21 mouse cellular contexts compared by ENCODE assay signal in the genomic region with DNA sequence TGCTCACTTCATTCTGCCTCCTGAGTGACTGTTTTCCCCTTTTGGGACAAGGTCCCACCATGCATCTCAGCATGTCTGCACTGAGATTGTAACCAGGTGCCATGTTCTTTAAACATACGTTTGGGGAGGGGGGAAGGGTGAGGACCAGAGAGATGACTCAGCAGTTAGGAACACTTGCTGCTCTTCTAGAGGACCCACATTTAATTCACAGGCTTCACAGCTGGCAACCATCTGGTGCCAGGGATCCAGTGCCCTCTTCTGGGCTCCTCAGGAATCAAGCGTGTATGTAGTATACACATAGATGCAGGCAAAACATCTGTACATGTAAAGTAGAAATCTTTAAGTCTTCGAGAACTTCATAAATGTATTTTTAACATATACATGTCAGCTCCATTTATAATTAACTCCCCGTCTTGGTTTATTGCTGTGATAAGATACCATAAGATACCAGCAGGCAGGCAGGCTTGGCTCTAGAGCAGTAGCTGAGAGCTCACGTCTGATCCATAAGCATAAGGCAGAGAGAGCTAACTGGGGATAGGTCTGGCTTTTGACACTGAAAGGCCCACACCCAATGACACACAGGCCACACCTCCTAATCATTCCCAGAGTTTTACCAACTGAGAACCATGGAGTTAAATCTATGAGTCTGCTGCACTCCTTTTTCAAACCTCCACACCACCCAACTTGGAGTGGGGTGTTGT. TPM values are rescaled to one million over a fixed set of nuclear protein-coding genes. Genes with fewer than 3 reads are reported as not detected.
A peak's percentile ranks its signal among the peaks of the same experiment; 100 is the strongest.
DNase-seq lines count a peak whose midpoint lies in the region; ATAC-seq and TF ChIP-seq lines count a peak whose summit lies in the region.
"Had no signal": no experiment of that assay in that cellular context is flagged by ENCODE, and none has a peak within 500 bp of the region (broad histone marks: within the 10 kb centered on the region; RNA-seq: fewer than 3 reads in every experiment).

No protein-coding gene starts in this region.

- 90% methylated on average over 5 of the region's 5 CpGs for WGBS in forebrain, embryonic 14.5 days
- 94% methylated on average over 5 of the region's 5 CpGs for WGBS in forebrain, embryonic 16.5 days
- WGBS in lung, postnatal 0 days, result 82% methylated on average over 5 of the region's 5 CpGs
- WGBS in intestine, postnatal 0 days, result 54% methylated on average over 5 of the region's 5 CpGs

- H3K36me3 ChIP-seq in forebrain, embryonic 14.5 days (ENCODE audit: control insufficient read depth, insufficient read depth, low read length), result peaks cover 81% of the 10 kb centered on the region
- peaks cover 31% of the 10 kb centered on the region for H3K36me3 ChIP-seq in forebrain, embryonic 16.5 days (ENCODE audit: control insufficient read depth, insufficient read depth)
- H3K36me3 ChIP-seq in lung, postnatal 0 days (ENCODE audit: insufficient read depth, low read length), result peaks cover 18% of the 10 kb centered on the region
- peaks cover 36% of the 10 kb centered on the region for H3K36me3 ChIP-seq in intestine, postnatal 0 days (ENCODE audit: control insufficient read depth, insufficient read depth)

- no peak overlapping the region for H3K4me3 ChIP-seq in forebrain, embryonic 14.5 days (ENCODE audit: low read depth, low read length)
- no peak overlapping the region for H3K4me3 ChIP-seq in forebrain, embryonic 16.5 days (replicated peaks; ENCODE audit: low read length)
- H3K4me3 ChIP-seq in lung, postnatal 0 days (ENCODE audit: low read depth, low read length), result no peak overlapping the region
- H3K4me3 ChIP-seq in intestine, postnatal 0 days (ENCODE audit: low read depth, low read length), result no peak overlapping the region
- H3K4me3 ChIP-seq: embryonic facial prominence, embryonic 13.5 days; forebrain, embryonic 10.5 days; gastrocnemius, adult 2 months had no signal

- no peaks in the 10 kb centered on the region for H3K27me3 ChIP-seq in forebrain, embryonic 14.5 days (replicated peaks; ENCODE audit: control insufficient read depth, insufficient read depth, low read length)
- no peaks in the 10 kb centered on the region for H3K27me3 ChIP-seq in forebrain, embryonic 16.5 days (replicated peaks; ENCODE audit: control insufficient read depth, insufficient read depth, low read length)
- H3K27me3 ChIP-seq in lung, postnatal 0 days (replicated peaks; ENCODE audit: insufficient read depth, low read length), result no peaks in the 10 kb centered on the region
- H3K27me3 ChIP-seq in intestine, postnatal 0 days (replicated peaks; ENCODE audit: control insufficient read depth, insufficient read depth, low read length), result no peaks in the 10 kb centered on the region
- H3K27me3 ChIP-seq: embryonic facial prominence, embryonic 13.5 days had no signal

- no peak for TF ChIP-seq EP300 in lung, postnatal 0 days (IDR thresholded peaks at IDR 0.05)

- peak; percentile 5; the same call in 1 of the 2 replicates for TF ChIP-seq CTCF in lung, postnatal 0 days (IDR thresholded peaks at IDR 0.05)
- peak; percentile 53 for TF ChIP-seq CTCF in intestine, postnatal 0 days (IDR thresholded peaks at IDR 0.05; ENCODE audit: low read depth)

- H3K9me3 ChIP-seq in forebrain, embryonic 14.5 days (replicated peaks; ENCODE audit: control insufficient read depth, low read length), result no peaks in the 10 kb centered on the region
- no peaks in the 10 kb centered on the region for H3K9me3 ChIP-seq in forebrain, embryonic 16.5 days (ENCODE audit: control insufficient read depth, low read length)
- H3K9me3 ChIP-seq in lung, postnatal 0 days (ENCODE audit: low read length), result no peaks in the 10 kb centered on the region
- no peaks in the 10 kb centered on the region for H3K9me3 ChIP-seq in intestine, postnatal 0 days (ENCODE audit: control insufficient read depth)
- H3K9me3 ChIP-seq: embryonic facial prominence, embryonic 13.5 days; forebrain, embryonic 10.5 days had no signal

- peak; percentile 4 for DNase-seq in forebrain, embryonic 14.5 days (ENCODE audit: low spot score)
- no peak for DNase-seq in lung, postnatal 0 days (ENCODE audit: low spot score)
- no peak for DNase-seq in lung, adult 18-20 months
- peak; percentile 9 for DNase-seq in MN1 (ENCODE audit: low spot score)
- no peak for DNase-seq in ovary, adult 18-20 months (ENCODE audit: low spot score)
- DNase-seq in cerebellum, postnatal 36 days, result no peak
- DNase-seq: adrenal gland, postnatal 36 days; cerebellum, postnatal 10 days; gastrocnemius, adult 2 months; heart, postnatal 10 days; kidney, postnatal 10 days; lung, embryonic 14.5 days; midbrain, embryonic 14.5 days; right cerebral cortex, postnatal 14 days; thymus, postnatal 14 days had no signal

- no peak overlapping the region for H3K9ac ChIP-seq in forebrain, embryonic 14.5 days (ENCODE audit: low read length)
- no peak overlapping the region for H3K9ac ChIP-seq in forebrain, embryonic 16.5 days (replicated peaks; ENCODE audit: low read depth, low read length)
- no peak overlapping the region for H3K9ac ChIP-seq in lung, postnatal 0 days (replicated peaks; ENCODE audit: low read depth)
- H3K9ac ChIP-seq in intestine, postnatal 0 days (ENCODE audit: low read depth, low read length), result no peak overlapping the region
- H3K9ac ChIP-seq: embryonic facial prominence, embryonic 13.5 days; hindbrain, embryonic 14.5 days; lung, embryonic 14.5 days had no signal

- no peak overlapping the region for H3K4me2 ChIP-seq in forebrain, embryonic 14.5 days (ENCODE audit: low read length)
- H3K4me2 ChIP-seq in forebrain, embryonic 16.5 days (ENCODE audit: low read length), result no peak overlapping the region
- no peak overlapping the region for H3K4me2 ChIP-seq in lung, postnatal 0 days (replicated peaks; ENCODE audit: low read depth, low read length)
- H3K4me2 ChIP-seq in intestine, postnatal 0 days (replicated peaks; ENCODE audit: low read depth), result no peak overlapping the region
- H3K4me2 ChIP-seq: embryonic facial prominence, embryonic 13.5 days; hindbrain, embryonic 14.5 days; lung, embryonic 14.5 days had no signal

- no peak for ATAC-seq in forebrain, embryonic 14.5 days
- ATAC-seq in forebrain, embryonic 16.5 days, result no peak
- no peak for ATAC-seq in lung, postnatal 0 days
- ATAC-seq in intestine, postnatal 0 days, result peak; percentile 51

- H3K27ac ChIP-seq in forebrain, embryonic 14.5 days (ENCODE audit: low read depth, low read length), result no peak overlapping the region
- no peak overlapping the region for H3K27ac ChIP-seq in forebrain, embryonic 16.5 days (ENCODE audit: low read length)
- H3K27ac ChIP-seq in lung, postnatal 0 days (ENCODE audit: low read length), result no peak overlapping the region
- H3K27ac ChIP-seq in intestine, postnatal 0 days (ENCODE audit: low read depth, low read length), result no peak overlapping the region
- H3K27ac ChIP-seq: embryonic facial prominence, embryonic 13.5 days; forebrain, embryonic 10.5 days; gastrocnemius, adult 2 months; hindbrain, embryonic 14.5 days had no signal

- H3K4me1 ChIP-seq in forebrain, embryonic 14.5 days (ENCODE audit: control insufficient read depth, insufficient read depth, low read length), result no peaks in the 10 kb centered on the region
- no peaks in the 10 kb centered on the region for H3K4me1 ChIP-seq in forebrain, embryonic 16.5 days (replicated peaks; ENCODE audit: control insufficient read depth, insufficient read depth, low read length)
- no peaks in the 10 kb centered on the region for H3K4me1 ChIP-seq in lung, postnatal 0 days (ENCODE audit: insufficient read depth, low read depth, low read length)
- no peaks in the 10 kb centered on the region for H3K4me1 ChIP-seq in intestine, postnatal 0 days (replicated peaks; ENCODE audit: control insufficient read depth, insufficient read depth, low read length)
- H3K4me1 ChIP-seq: embryonic facial prominence, embryonic 13.5 days; forebrain, embryonic 10.5 days had no signal

RNA-seq across cellular contexts. Expression of a gene that starts 41.5 kb away (rescaled TPM):
- 2.4 and 3.3 TPM in 2 replicates for polyA plus RNA-seq in forebrain, embryonic 14.5 days (2014; fragmentation: Nextera tagmentation; extraction: Ambion mirVana)
- polyA plus RNA-seq in forebrain, embryonic 16.5 days (2015; fragmentation: Nextera tagmentation; extraction: Ambion mirVana), result 2.8 and 4.3 TPM in 2 replicates
- 0.07 and 0.14 TPM in 2 replicates for polyA plus RNA-seq in lung, postnatal 0 days (2015; fragmentation: Nextera tagmentation; extraction: Ambion mirVana)
- polyA plus RNA-seq in intestine, postnatal 0 days (2015; fragmentation: Nextera tagmentation; extraction: Ambion mirVana), result 0.09 and 0.10 TPM in 2 replicates
- polyA plus RNA-seq: liver, adult 2 months had no signal

RNA-seq across cellular contexts. Expression of a gene that starts 58.8 kb away (rescaled TPM):
- 15.5 and 19.5 TPM in 2 replicates for polyA plus RNA-seq in forebrain, embryonic 14.5 days (2014; fragmentation: Nextera tagmentation; extraction: Ambion mirVana)
- polyA plus RNA-seq in forebrain, embryonic 16.5 days (2015; fragmentation: Nextera tagmentation; extraction: Ambion mirVana), result 25.6 and 28.9 TPM in 2 replicates
- polyA plus RNA-seq in lung, postnatal 0 days (2015; fragmentation: Nextera tagmentation; extraction: Ambion mirVana), result 6.4 and 7.8 TPM in 2 replicates
- 4.3 and 4.7 TPM in 2 replicates for polyA plus RNA-seq in intestine, postnatal 0 days (2015; fragmentation: Nextera tagmentation; extraction: Ambion mirVana)

Comparison
In these comparisons a context has a peak if more than half of its experiments do, and no peak if none do; other contexts are left out.
1. DNase-seq: peak in forebrain, embryonic 14.5 days (single experiment) and MN1 (single experiment); none in lung, postnatal 0 days (single experiment), lung, adult 18-20 months (0 of 2), ovary, adult 18-20 months (single experiment) and cerebellum, postnatal 36 days (0 of 2).